Mouse (Mus musculus): ENCODE results near the gene Greb1.

DNA sequence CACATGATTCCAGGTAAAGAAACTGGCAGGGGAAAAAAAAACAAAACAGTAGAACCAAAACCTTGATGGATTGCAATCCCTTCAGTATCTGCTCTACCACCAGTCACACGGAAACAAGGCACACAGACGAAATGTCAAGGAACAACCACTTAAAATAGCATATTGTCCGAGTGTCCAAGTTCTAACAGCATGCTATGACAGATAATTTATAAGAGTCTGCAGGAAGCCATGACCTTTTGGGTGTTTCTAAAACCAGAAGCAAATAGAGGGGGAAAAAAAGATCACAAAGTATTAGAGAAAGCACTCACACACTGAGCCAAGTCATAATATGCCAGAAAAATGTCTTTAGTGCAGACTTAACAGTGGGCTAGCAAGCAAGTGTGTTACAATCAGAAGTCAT is 32.4 kb downstream of the Greb1 start:
- TF ChIP-seq ZNF384 (IDR thresholded peaks at IDR 0.05; ENCODE audit: low read depth, low read length) (no peak), ZC3H11A (IDR thresholded peaks at IDR 0.05; ENCODE audit: borderline replicate concordance, low read depth, low read length) (no peak), CHD2 (IDR thresholded peaks at IDR 0.05; ENCODE audit: low read depth, low read length) (no peak), HCFC1 (IDR thresholded peaks at IDR 0.05; ENCODE audit: borderline replicate concordance, insufficient read depth, low read length) (no peak)
